Mouse (Mus musculus): ENCODE measurements around the gene Nfib. TPM values are rescaled to one million over a fixed set of nuclear protein-coding genes. Genes with fewer than 3 reads are reported as not detected.
A peak's percentile ranks its signal among the peaks of the same experiment; 100 is the strongest.

Gene Nfib
- total RNA-seq, 2 experiments from 2014 or later = 92.9 to 104 TPM

- intact Hi-C loops (cut with DNase I; ENCODE audit: low total_unique reads) = no loop called here
Measured at GRCm38 (mm10) chr4:82426224-82426623, 279.3 kb downstream of the Nfib start.

DNA sequence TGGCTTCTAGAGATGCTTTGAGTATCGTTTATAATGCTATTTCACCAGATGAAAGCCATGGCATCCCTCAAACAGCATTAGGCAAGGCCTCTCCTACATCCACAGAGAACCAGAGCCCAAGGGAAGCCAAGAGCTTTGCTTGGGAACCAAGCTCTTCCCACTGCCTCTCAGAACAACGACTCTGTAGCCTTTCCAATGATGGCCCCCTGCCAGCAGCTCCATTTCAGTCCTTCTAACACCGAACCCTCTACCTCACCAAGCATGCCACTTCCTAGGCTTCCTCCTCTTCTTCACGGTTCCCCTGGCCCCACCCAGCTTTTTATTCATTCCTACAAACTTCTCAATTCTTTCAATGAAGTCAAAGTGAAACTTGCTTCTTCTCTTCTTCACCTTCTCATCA lies 287.3 kb downstream of the Nfib start:
- intact Hi-C loops (cut with DNase I; ENCODE audit: low total_unique reads) = no loop called here
- peak; percentile 30 for DNase-seq

More at GRCm38 (mm10) chr4:82426224-82426623, 279.3 kb downstream of the Nfib start:
- DNase-seq = no peak

DNA sequence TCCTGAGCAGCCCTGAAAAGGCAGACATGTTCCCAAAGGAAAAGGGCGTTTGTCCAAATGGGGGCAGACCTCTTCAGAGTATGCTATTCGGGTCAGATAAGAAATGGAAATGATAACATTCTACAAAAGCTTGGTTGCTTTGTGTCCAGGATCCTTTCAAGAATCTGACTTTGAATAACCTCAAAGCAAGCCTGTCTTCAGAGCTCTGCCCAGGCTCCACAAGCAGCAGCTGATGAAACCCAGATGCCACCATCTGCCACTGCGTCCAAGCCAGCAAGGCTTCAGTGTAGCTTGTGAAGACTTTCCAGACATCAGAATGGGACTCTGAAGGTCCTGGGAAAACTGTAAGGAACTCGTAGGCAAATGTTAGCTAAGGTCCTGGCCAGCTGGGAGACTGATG lies 289.7 kb downstream of the Nfib start:
- no peak for DNase-seq
- intact Hi-C loops (cut with DNase I; ENCODE audit: low total_unique reads) = no loop called here

DNA sequence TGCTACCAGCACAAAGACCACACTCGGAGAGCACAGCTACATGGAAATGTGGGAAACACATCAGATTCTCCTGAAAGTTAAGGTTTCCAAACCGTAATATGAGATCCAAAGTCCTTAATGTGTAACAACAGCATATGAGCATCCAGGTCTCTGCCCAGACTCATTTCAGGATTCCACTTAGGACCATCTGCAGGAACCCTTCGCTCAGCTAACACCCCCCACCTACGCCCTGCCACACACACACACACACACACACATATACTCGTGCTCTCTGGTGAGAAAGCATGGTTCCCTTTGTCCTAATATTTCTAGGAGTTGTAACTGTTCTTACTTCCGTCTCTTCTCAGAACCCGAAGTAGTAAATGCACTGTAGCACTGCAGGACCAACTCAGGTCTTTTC lies 292.9 kb downstream of the Nfib start:
- intact Hi-C loops (cut with DNase I; ENCODE audit: low total_unique reads) = no loop called here

DNA sequence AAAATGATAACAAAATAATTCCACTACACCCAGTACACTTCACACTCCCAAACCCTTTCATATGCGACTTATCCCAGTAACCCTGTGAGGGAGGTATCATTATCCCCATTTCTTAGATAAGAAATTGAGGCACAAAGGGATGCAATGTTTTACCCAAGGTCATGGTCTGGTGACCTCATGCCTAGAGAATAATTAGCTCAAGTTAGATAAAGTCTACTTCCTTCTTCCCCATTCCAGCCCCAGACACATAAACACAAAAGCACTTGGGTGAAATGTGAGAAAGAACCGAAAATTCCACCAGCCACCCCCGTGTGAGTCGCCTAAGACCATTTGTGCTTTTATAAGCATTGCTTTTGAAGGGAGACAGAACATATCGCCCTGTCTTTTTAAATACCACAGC lies 293.6 kb downstream of the Nfib start:
- intact Hi-C loops (cut with DNase I; ENCODE audit: low total_unique reads) = no loop called here
- DNase-seq = no peak

More for the DNA sequence above, 292.9 kb downstream of the Nfib start:
- no peak for DNase-seq

- no peak for DNase-seq
- intact Hi-C loops (cut with DNase I; ENCODE audit: low total_unique reads) = no loop called here
Measured at GRCm38 (mm10) chr4:82408463-82409404, 296.8 kb downstream of the Nfib start.

- intact Hi-C loops (cut with DNase I; ENCODE audit: low total_unique reads) = no loop called here
- no peak for DNase-seq
Measured at GRCm38 (mm10) chr4:82406511-82406910, 299.0 kb downstream of the Nfib start.

DNA sequence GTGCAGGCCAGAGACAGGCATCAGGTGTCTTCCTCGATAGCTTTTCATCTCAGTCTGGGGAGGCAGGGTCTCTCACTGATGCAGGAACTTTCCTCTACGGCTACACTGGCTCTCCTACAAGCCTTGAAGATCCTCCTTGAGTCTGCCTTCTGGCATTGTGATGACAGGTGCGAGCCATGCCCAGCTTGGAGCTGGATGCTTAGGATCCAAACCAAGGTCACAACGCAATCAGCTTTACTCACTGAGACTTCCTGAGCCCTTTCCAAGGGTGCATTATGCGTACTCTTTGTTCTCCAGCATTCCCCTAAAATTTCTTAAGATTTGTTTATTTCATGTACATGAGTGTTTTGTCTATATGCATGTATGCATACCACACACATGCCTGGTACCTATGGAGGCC lies 299.8 kb downstream of the Nfib start:
- DNase-seq = no peak
- intact Hi-C loops (cut with DNase I; ENCODE audit: low total_unique reads) = no loop called here

DNA sequence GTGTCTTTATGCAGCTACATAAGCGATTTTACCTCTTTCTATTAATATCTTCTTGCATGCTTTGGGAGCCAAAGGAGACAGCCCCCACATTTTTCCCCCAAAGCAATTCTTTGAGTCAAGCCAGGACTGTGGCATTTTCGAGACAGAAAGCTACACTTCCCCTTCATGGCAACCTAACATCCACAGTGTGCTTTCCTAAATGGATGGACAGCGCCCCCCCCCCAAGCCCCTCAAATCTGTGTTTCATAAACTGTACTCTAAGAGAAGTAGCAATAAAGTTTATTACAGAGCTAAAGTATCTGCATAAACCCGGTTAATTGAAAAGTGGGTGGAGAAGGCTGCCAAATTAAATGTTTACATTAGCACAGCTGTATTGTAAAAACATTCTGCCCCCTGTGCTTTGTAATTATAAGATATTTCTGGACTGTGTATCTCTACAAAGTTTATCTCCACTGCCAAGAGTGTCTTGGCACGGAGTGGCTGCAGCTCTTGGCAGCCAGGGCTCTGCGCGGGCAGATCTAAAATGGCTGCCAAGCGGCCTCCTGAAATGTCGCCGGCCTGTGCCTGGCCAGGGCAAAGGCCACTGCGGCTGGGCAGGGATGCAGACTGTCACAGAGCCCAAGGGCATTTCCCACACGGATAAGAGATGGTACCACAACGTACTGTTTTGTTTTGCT lies 301.4 kb downstream of the Nfib start:
- DNase-seq = peak; percentile 75
- intact Hi-C loops (cut with DNase I; ENCODE audit: low total_unique reads) = no loop called here

GRCm38 (mm10) chr4:82402666-82403065 lies 302.9 kb downstream of the Nfib start:
- intact Hi-C loops (cut with DNase I; ENCODE audit: low total_unique reads) = no loop called here
- no peak for DNase-seq

- intact Hi-C loops (cut with DNase I; ENCODE audit: low total_unique reads) = no loop called here
- no peak for DNase-seq
Measured at GRCm38 (mm10) chr4:82401450-82402061, 304.0 kb downstream of the Nfib start.

DNA sequence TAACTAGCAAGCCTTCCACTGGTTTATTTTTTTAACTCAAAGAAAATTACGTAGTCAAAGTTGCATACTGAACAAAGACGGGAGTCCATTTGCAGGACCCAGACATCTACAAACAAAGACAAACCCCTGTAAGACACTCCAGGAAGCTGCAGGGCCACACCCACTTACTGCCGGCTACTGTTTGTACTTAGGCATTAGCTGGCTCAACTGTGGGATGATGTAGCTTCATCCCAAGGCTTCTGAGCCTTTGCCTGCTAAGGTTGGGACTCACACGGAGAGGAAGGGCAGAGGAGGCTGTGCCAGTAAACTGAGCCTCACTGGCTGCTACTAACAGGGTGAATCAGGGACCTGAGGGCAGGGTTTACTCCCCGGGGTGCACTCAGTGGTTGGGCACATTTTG lies 305.0 kb downstream of the Nfib start:
- no peak for DNase-seq
- intact Hi-C loops (cut with DNase I; ENCODE audit: low total_unique reads) = no loop called here

- intact Hi-C loops (cut with DNase I; ENCODE audit: low total_unique reads) = no loop called here
- DNase-seq = peak; percentile 82
Measured at GRCm38 (mm10) chr4:82399406-82400380, 305.9 kb downstream of the Nfib start.

DNA sequence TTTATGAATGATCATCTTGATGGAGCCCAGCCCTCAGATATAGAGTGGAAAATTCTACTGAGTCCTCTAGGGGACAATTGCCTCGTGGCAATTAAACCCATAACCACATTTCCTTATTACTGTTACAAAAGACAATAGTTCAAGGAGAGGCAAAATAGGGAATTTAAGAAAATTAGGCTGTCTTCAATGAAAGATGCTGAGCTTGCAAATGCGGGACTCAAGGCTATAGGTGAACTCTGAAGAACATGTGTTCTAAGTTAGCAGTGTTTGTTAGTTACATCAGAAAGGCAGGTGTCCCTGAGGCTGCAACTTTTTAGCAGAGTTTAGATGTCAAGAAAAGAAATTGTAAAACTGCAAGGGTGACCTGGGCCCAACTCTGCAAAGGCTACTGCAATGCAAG lies 307.3 kb downstream of the Nfib start:
- intact Hi-C loops (cut with DNase I; ENCODE audit: low total_unique reads) = no loop called here
- no peak for DNase-seq

DNA sequence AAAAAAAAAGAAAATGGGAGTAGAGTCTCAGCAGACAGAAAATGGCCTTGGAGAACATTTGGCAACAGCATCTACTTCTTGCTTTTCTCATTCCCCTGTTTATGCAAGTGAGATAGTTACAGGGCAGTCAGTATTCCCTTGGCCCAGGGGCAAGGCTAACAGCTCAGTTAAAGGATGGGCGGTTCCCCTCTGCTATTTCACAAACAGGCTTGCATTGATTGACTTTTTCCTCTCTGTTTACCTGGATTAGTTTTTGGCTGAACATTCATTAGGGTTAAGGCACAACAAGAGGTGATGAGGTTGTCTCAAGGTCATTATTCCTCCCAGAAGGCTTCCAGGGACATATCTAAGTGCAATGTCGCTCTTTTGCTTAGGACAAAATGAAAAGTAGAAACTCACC lies 308.7 kb downstream of the Nfib start:
- DNase-seq = no peak
- intact Hi-C loops (cut with DNase I; ENCODE audit: low total_unique reads) = no loop called here

GRCm38 (mm10) chr4:82396003-82396402 lies 309.5 kb downstream of the Nfib start:
- no peak for DNase-seq
- intact Hi-C loops (cut with DNase I; ENCODE audit: low total_unique reads) = no loop called here

DNA sequence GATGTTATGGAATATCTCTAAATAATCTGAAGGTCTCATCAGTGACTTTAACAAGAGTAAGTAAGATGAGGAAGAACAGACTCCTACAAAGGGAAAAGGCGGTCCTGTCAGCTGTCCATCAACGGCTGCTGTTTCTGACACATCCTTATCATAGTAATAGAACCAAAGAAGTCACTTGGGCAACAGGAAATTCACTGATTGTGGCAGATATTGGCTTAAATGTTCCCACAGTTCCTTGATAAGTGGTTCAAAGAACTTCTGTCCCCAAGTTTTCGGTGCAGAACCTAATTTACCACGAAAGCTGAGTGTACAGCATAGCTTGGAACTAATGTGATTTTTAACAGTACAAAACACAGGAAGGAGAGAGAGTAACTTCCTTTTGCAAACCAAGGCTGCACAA lies 311.2 kb downstream of the Nfib start:
- intact Hi-C loops (cut with DNase I; ENCODE audit: low total_unique reads) = no loop called here
- DNase-seq = no peak

DNA sequence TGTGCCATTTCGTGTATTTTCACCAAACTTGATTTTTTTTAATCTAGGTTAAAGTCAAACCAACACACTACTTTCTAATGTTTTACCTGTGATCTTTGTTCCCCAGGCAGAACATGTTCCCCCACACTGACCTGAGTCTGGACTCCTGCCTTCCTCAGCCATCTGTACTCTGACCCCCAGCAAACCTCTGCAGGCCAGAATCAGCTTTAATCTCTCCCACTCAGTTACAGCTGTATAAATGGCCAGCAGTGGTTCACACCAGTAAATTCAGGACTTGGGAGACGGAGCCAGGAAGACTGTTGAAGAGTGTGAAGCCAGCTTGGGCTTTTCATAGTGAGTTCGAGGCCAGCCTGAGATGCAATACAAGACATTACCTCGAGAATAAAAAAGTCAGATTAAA lies 312.5 kb downstream of the Nfib start:
- DNase-seq = no peak
- intact Hi-C loops (cut with DNase I; ENCODE audit: low total_unique reads) = no loop called here

- intact Hi-C loops (cut with DNase I; ENCODE audit: low total_unique reads) = no loop called here
- DNase-seq = no peak
Measured at GRCm38 (mm10) chr4:82392496-82392895, 313.1 kb downstream of the Nfib start.
